Mouse (Mus musculus) layer of hippocampus, adult 6 months (tissue): ENCODE results near the gene Cfap97d1. TPM values are rescaled to one million over a fixed set of nuclear protein-coding genes. Genes with fewer than 3 reads are reported as not detected.

Experiments used
- long read RNA-seq, 2 experiments: library from polyadenylated mRNA; unstranded; transcript quantifications; one replicate each; pipeline ENCODE4 v2.0.0; 2019 to 2020
- polyA plus RNA-seq: library from polyadenylated mRNA; unstranded; fragments of <200 nt; fragmentation: Nextera tagmentation; gene quantifications from 2 replicates; pipeline ENCODE4 v1.2.3, GENCODE M21; 2021

The Cfap97d1 gene
- polyA plus RNA-seq: not detected in 2 replicates
- long read RNA-seq, experiment 1: 0 reads
- long read RNA-seq, experiment 2: 0 reads

GRCm38 (mm10) chr11:101984054-101985025, at the start of gene Cfap97d1:
Gene Cfap97d1 (plus strand): TSS chr11:101984279.

DNA sequence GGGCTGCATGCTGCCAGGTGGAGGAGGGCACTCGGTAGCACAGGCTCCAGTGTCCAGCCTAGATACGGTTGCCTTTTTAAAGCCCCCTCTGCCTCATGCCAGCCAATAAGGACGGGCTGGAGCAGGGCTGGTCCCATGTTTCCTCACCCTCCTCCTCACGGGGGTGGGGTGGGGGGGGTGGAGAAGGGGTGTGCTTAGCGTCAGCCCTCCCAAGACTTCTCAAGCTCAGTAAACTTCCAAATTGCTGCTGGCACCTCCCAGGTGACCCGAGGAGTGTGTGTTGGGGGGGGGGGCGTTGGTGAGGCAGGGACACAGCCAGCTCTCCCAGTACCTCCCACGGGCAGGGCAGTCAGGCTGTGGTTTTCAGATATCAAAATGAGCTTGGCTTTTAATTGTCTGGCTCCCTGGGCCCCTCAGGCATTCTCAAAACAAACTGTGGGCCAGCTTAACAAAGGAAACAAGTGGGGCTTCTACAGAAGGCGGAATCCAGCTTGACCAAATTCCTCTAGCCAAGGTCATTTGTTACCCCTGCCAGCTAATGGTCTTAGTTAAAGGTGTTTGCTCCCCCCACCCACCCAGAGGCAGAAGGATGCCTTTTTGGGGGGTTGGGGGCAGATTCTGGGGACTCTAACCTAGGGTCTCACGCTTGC, 17.0 kb upstream of the Cfap97d1 start, which contains the start of gene Sost:
Gene Sost (minus strand): TSS at position 51 of the 650 bp plus-strand sequence.

GRCm38 (mm10) chr11:101986913-101987312, 2.8 kb downstream of the Cfap97d1 start, which contains the start of gene Dusp3:
Gene Dusp3 (minus strand): TSS chr11:101987013.

GRCm38 (mm10) chr11:102028087-102028816, 44.2 kb downstream of the Cfap97d1 start, which contains the start of gene Mpp3:
Gene Mpp3 (minus strand): TSS chr11:102028461.

DNA sequence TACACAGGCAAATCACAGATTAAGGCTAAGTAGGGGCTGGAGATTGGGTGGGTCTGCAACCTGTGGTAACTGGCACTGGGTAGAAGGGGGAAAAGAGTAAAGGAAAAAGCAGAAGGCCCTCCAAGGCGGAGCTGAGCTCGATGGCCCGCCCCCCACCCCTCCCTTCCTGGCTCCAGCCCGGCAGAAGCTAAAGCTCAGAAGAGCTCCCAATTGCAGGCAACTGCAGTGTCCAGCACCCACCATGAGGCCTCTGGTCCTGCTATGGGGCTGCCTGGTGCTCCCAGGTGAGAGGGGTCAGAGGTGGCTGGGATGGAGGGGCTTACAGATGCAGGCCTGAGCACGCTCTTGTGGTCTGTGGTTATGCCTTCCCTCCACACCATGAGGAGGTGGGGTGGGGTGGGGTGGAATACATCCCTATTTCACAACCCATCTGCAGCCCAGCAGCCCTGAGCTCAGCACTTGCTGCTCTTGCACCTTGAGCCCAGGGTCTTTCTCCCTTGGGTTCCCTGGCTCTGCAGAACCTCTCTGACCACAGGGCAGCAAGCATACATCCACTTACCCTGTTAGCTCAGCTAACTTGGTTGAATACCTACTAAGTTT, 57.4 kb downstream of the Cfap97d1 start, which contains the start of gene Cd300lg:
Gene Cd300lg (plus strand): TSS at position 160 of the 600 bp plus-strand sequence.

Other genes with a start within 250 kb of the Cfap97d1 start
- gene Etv4, start 198.9 kb upstream of the Cfap97d1 start, polyA plus RNA-seq: 0.80 TPM in 2 replicates
- gene Meox1, start 89.9 kb upstream of the Cfap97d1 start, polyA plus RNA-seq: 0.89 and 1.3 TPM in 2 replicates
- gene Sost, start 17.3 kb upstream of the Cfap97d1 start, polyA plus RNA-seq: 0.06 TPM in 1 of 2 replicates, not detected in the other
- 144 and 214 TPM in 2 replicates for gene Dusp3, start 2.7 kb downstream of the Cfap97d1 start, polyA plus RNA-seq
- 27.7 and 28.5 TPM in 2 replicates for gene Mpp3, start 44.2 kb downstream of the Cfap97d1 start, polyA plus RNA-seq
- gene Cd300lg, start 57.2 kb downstream of the Cfap97d1 start, polyA plus RNA-seq: 0.13 and 0.15 TPM in 2 replicates
- 29.7 and 35.5 TPM in 2 replicates for gene Mpp2, start 104.2 kb downstream of the Cfap97d1 start, polyA plus RNA-seq
- gene Ppy, start 117.0 kb downstream of the Cfap97d1 start, polyA plus RNA-seq: not detected in 2 replicates
- not detected in 2 replicates for gene Pyy, start 123.6 kb downstream of the Cfap97d1 start, polyA plus RNA-seq
- gene Nags, start 161.2 kb downstream of the Cfap97d1 start, polyA plus RNA-seq: not detected in 2 replicates
- gene Tmem101, start 172.1 kb downstream of the Cfap97d1 start, polyA plus RNA-seq: 47.2 and 48.5 TPM in 2 replicates
- 107 and 134 TPM in 2 replicates for gene Lsm12, start 201.0 kb downstream of the Cfap97d1 start, polyA plus RNA-seq
- 29.6 and 35.3 TPM in 2 replicates for gene G6pc3, start 205.3 kb downstream of the Cfap97d1 start, polyA plus RNA-seq
- 47.2 and 53.7 TPM in 2 replicates for gene Hdac5, start 245.9 kb downstream of the Cfap97d1 start, polyA plus RNA-seq